Mouse (Mus musculus) mouse trophoblast stem cell (cell line): ENCODE measurements around the gene Nacc2.

ENCODE experiments used
- in situ Hi-C, 2 experiments: fragments of 300-500 bp; cut with MseI, MboI; formaldehyde crosslinking; loops; 2 replicates in 1 of 2; 3 replicates in 1 of 2; pipeline ENCODE4 v1.15.1; 2025

Gene Nacc2

GRCm38 (mm10) chr2:26140903-26141302 lies 17.9 kb upstream of the Nacc2 start:
- in situ Hi-C loops, result loop anchor here (5.0 to 10.0 kb wide), 3 partner anchors 84 to 116 kb away; partner anchors contain the start of gene Ubac1 (in 1 of the 2)

- in situ Hi-C loops, result loop anchor here (5.0 to 10.0 kb wide), 3 partner anchors 83 to 116 kb away; partner anchors contain the start of gene Ubac1 (in 1 of the 2)
Measured at GRCm38 (mm10) chr2:26140292-26140819, 17.3 kb upstream of the Nacc2 start.

GRCm38 (mm10) chr2:26139545-26140206 lies 16.7 kb upstream of the Nacc2 start:
- in situ Hi-C loops, result loop anchor here (5.0 to 10.0 kb wide), 3 partner anchors 82 to 115 kb away; partner anchors contain the start of gene Ubac1 (in 1 of the 2)

GRCm38 (mm10) chr2:26139034-26139544 lies 16.1 kb upstream of the Nacc2 start:
- in situ Hi-C loops, result no loop called here

GRCm38 (mm10) chr2:26138252-26139033 lies 15.4 kb upstream of the Nacc2 start:
- in situ Hi-C loops, result no loop called here

- in situ Hi-C loops, result no loop called here
Measured at GRCm38 (mm10) chr2:26134591-26134990, 11.6 kb upstream of the Nacc2 start.

GRCm38 (mm10) chr2:26132628-26133551 lies 9.9 kb upstream of the Nacc2 start:
- in situ Hi-C loops, result no loop called here

- in situ Hi-C loops, result no loop called here
Measured at GRCm38 (mm10) chr2:26131327-26131726, 8.3 kb upstream of the Nacc2 start.

- in situ Hi-C loops, result no loop called here
Measured at GRCm38 (mm10) chr2:26129962-26130361, 6.9 kb upstream of the Nacc2 start.

- in situ Hi-C loops, result no loop called here
Measured at GRCm38 (mm10) chr2:26129346-26129745, 6.3 kb upstream of the Nacc2 start.

GRCm38 (mm10) chr2:26122171-26123078 lies 595 bp downstream of the Nacc2 start:
- in situ Hi-C loops, result no loop called here

GRCm38 (mm10) chr2:26121541-26122083 lies 1.4 kb downstream of the Nacc2 start:
- in situ Hi-C loops, result no loop called here

GRCm38 (mm10) chr2:26119626-26120025 lies 3.4 kb downstream of the Nacc2 start:
- in situ Hi-C loops, result no loop called here

GRCm38 (mm10) chr2:26119310-26119592 lies 3.8 kb downstream of the Nacc2 start:
- in situ Hi-C loops, result no loop called here

- in situ Hi-C loops, result no loop called here
Measured at GRCm38 (mm10) chr2:26118584-26119309, 4.3 kb downstream of the Nacc2 start.

GRCm38 (mm10) chr2:26117580-26117979 lies 5.4 kb downstream of the Nacc2 start:
- in situ Hi-C loops, result no loop called here

GRCm38 (mm10) chr2:26116550-26116949 lies 6.5 kb downstream of the Nacc2 start:
- in situ Hi-C loops, result no loop called here

- in situ Hi-C loops, result no loop called here
Measured at GRCm38 (mm10) chr2:26115215-26115614, 7.8 kb downstream of the Nacc2 start.

GRCm38 (mm10) chr2:26108237-26108636 lies 14.8 kb downstream of the Nacc2 start:
- in situ Hi-C loops, result no loop called here
